Mouse (Mus musculus): Measurements from ENCODE around the gene Lrrc8c. TPM values are rescaled to one million over a fixed set of nuclear protein-coding genes. Genes with fewer than 3 reads are reported as not detected.

Lrrc8c gene
- polyA plus RNA-seq, 1 experiment from 2014 or later: 7.5 TPM

DNA sequence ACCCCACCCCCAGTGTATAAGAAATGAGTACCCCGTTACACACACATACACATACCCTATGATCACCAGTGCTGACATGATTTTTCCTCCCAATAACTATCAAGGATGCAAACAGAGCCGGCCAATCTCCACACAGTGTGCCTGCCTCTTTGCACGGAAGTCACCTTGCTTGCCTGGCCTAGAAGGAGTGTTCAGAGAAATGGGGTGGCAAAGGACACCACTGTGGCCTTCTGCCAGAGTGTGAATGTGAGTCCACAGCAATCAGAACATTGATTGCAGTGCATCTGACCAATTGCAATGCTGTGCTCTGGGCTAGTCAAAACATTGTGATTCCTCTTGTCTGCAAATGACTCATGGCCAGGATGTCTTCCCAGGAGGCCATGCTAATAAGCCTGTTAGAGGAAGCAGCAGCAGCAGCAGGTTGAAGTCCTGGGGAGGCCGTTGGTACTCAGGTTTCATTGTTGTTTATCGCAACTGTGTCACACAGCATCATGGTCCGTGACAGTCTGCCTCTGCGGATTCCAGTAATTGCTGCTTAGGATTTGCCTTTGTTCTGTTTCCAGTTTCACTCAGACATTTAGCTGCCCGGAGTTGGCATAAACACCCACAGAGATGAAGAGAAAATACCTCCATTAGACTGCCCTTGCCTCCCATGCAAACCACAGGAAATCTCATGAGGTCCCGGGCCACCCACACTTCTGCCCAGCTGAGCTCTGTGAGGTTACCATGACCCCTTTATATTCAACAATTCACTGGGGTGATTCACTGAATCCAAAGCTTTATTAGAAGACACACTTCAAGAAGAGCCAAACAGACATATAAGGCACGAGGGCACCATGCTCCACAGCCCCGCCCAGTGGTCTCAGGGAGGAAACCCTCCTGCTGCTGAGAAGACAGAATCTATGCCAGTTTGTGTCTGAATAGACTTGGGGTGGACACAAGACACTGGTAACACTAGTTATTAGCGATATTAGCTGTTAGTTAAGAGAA lies 18.8 kb upstream of the Lrrc8c start:
- ChIA-PET POLR2A (interaction anchor here (1.0 kb wide), 1 partner anchor 18 kb away, joined by 3 read pairs; no protein-coding TSS in a partner anchor), CTCF (interaction anchor here (0.7 to 2.4 kb wide), 7 partner anchors 17 to 154 kb away, joined by 3 to 7 read pairs (median 4); no protein-coding TSS in a partner anchor)
- ATAC-seq (peak; percentile 85), DNase-seq (ENCODE audit: low read depth, low spot score) (peak; percentile 99)
- peak; percentile 70 for TF ChIP-seq CTCF (IDR thresholded peaks at IDR 0.05)
- in situ Hi-C loops (cut with MboI; ENCODE audit: low pct_unique_long_range_greater_than_20kb): no loop called here
- H3K27me3 ChIP-seq: no peaks in the 10 kb centered on the region

DNA sequence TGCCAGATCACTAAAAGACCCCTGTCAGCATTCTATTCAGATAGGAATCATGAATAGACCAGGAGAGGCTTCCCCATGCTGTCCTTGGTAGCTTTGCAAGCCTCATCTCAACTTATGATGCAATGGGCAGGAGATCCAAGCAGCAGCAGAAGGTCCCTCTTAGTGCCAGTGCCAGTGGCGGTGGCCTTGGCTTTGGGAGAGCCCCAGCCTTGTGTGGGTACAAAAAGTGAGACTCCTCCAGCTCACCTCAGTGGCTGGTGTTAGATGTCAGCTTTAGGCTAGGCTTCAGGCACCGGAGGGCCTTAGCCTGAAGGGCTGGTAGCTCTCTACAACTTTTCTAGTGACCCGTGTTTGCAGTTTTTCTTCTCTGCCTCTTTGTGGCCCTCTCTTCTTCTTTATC lies 18.1 kb upstream of the Lrrc8c start:
- ChIA-PET POLR2A (interaction anchor here (1.0 kb wide), 1 partner anchor 17 kb away, joined by 3 read pairs; no protein-coding TSS in a partner anchor), CTCF (interaction anchor here (0.9 to 2.4 kb wide), 7 partner anchors 8 to 153 kb away, joined by 3 to 7 read pairs (median 4); no protein-coding TSS in a partner anchor)
- no peaks in the 10 kb centered on the region for H3K27me3 ChIP-seq
- no peak for TF ChIP-seq CTCF (IDR thresholded peaks at IDR 0.05)
- ATAC-seq (no peak), DNase-seq (ENCODE audit: low read depth, low spot score) (no peak)
- in situ Hi-C loops (cut with MboI; ENCODE audit: low pct_unique_long_range_greater_than_20kb): no loop called here

DNA sequence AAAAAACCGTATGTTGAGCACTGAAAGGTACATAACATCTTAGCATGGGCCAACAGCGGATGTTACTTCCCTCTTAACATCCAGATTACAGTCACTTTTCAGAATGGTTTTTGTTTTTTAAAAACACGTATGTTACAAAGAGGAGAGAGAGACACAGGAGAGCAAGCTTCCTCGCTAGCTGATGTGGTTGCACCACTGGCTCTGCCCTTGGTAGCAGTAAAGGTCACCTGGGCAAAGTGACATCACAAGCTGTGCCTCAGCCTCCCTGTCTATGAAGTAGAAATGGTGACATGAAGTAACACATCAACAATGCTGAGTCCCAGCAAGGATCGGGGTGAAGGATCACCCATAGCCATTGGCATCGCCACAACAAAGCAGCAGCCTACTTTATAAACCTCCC lies 10.4 kb upstream of the Lrrc8c start:
- ChIA-PET CTCF (no interaction called here), POLR2A (no interaction called here)
- ATAC-seq: no peak
- TF ChIP-seq CTCF (IDR thresholded peaks at IDR 0.05): no peak
- no peak for DNase-seq (ENCODE audit: low read depth, low spot score)
- in situ Hi-C loops (cut with MboI; ENCODE audit: low pct_unique_long_range_greater_than_20kb): no loop called here
- H3K27me3 ChIP-seq: no peaks in the 10 kb centered on the region

DNA sequence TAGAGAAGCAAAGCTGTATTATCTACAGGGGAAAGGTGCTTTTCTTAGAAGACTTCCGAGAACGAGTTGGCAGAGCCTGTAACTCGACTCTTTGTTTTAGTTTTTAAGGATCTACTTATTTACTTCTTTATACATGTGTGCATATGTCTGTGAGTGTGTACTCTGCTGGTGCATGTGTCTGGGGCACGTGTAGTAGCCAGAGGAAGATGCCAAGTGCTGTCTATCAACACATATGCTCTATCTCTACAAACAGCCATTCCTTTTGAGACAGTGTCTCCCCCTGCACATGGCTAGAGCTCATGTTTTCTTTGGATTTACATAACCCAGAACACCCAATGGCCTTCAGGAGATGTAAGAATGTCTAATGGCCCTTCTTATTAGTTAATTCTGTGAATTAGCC lies 6.9 kb upstream of the Lrrc8c start:
- no peak for DNase-seq (ENCODE audit: low read depth, low spot score)
- CTCF ChIA-PET: interaction anchor here (1.1 to 1.3 kb wide), 2 partner anchors 8 to 143 kb away, joined by 3 to 4 read pairs; no protein-coding TSS in a partner anchor
- ATAC-seq: no peak
- no peaks in the 10 kb centered on the region for H3K27me3 ChIP-seq
- TF ChIP-seq CTCF (IDR thresholded peaks at IDR 0.05): no peak
- in situ Hi-C loops (cut with MboI; ENCODE audit: low pct_unique_long_range_greater_than_20kb): no loop called here
- POLR2A ChIA-PET: no interaction called here

DNA sequence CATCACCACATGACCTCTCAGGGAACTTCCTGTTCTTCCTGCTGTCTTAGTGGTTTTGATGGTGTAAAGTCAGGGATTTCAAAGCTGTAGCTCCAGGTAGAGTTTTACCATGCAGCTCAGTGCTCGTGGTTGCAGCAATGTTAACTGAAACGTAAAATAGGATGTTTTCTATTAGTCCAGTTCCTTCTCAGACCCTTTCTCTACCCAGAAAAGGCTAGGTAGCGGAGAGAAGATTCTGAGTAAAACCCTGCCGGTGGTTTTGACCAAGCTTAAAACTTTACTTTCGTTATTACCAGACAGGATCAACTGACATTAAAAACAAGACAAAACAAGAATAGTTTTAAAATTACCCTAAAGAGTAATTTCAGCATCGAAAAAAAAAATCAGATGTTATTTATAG lies 3.7 kb upstream of the Lrrc8c start:
- in situ Hi-C loops (cut with MboI; ENCODE audit: low pct_unique_long_range_greater_than_20kb): loop anchor here (5.0 kb wide), 1 partner anchor 137 kb away; no protein-coding TSS in a partner anchor
- no peaks in the 10 kb centered on the region for H3K27me3 ChIP-seq
- DNase-seq (ENCODE audit: low read depth, low spot score) (no peak), ATAC-seq (no peak)
- no peak for TF ChIP-seq CTCF (IDR thresholded peaks at IDR 0.05)
- POLR2A ChIA-PET: no interaction called here
- CTCF ChIA-PET: interaction anchor here (1.2 to 2.5 kb wide), 5 partner anchors 10 to 139 kb away, joined by 3 to 11 read pairs (median 6); no protein-coding TSS in a partner anchor

DNA sequence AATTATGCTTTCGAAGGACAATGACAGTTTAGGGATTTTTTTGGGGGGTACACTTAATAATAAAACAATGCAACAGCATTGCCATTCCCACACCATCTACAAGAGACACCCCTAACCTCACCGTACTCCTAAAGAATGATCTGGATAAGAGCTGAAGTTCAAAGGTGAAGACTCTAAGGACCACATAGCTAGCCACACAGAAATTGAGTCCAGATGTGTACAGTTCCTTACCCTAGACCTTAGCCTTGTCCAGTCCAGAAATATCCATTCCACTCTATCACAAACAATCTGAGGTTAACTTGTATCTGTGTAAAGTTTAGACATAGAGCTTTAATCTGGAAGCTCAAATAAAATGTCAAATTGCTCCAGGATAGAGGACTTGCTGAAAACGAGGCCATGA lies 2.9 kb upstream of the Lrrc8c start:
- DNase-seq (ENCODE audit: low read depth, low spot score) (no peak), ATAC-seq (no peak)
- TF ChIP-seq CTCF (IDR thresholded peaks at IDR 0.05): no peak
- CTCF ChIA-PET: interaction anchor here (1.2 to 2.5 kb wide), 6 partner anchors 9 to 138 kb away, joined by 3 to 11 read pairs (median 6); no protein-coding TSS in a partner anchor
- H3K27me3 ChIP-seq: no peaks in the 10 kb centered on the region
- POLR2A ChIA-PET: no interaction called here
- in situ Hi-C loops (cut with MboI; ENCODE audit: low pct_unique_long_range_greater_than_20kb): loop anchor here (5.0 kb wide), 1 partner anchor 136 kb away; no protein-coding TSS in a partner anchor

DNA sequence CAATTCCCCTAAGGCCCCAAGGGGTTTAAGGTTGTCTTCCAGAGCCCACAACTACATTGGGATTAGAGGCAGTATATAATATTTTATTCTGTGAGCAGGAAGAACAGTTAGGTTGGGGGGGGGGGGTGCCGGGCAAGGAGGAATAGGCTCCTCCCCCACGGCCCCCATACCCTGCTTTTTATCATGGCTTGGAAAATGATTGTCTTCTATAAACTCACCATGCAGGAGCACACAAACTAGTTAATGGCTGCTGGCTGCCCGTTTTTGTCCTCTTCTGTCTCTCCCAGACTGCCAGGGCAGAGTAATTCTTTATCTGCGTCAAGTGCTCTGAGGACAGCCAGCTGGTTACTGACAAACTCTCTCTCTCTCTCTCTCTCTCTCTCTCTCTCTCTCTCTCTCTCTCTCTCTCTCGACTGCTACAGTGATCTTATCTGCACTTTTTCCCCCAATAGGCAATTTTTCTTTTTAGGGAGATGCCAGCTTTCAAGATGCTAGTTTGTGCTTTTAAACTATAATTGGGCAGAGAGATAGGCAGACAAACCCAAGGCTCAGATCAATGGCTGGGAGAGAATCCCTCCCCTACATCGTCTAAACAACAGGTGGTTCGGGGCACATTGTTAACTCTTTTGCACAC lies 1.1 kb upstream of the Lrrc8c start:
- in situ Hi-C loops (cut with MboI; ENCODE audit: low pct_unique_long_range_greater_than_20kb): loop anchor here (5.0 kb wide), 1 partner anchor 134 kb away; no protein-coding TSS in a partner anchor
- no peak for DNase-seq (ENCODE audit: low read depth, low spot score)

DNA sequence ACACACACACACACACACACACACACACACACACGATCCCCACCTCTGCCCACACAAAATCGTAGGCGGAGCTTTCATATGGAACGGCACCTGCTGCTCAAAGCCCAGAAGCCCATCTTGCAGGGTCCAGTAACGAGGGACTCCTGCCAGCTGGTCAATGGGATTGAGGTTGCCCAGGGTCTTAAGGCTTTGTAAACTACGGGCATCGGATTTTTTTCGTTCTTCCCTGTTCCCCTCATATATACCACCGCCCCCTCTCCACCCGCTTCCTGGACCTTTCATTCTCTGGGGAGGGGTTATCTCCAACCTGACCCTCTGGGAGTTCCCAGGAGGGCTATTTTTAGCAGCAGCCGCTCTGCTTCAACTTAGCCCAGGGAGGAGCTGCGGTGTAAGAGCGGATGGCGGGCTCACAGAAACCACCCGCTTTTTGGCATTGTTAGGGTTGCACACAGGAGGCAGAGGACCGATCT lies 527 bp upstream of the Lrrc8c start:
- peak; percentile 51 for ATAC-seq
- no peaks in the 10 kb centered on the region for H3K27me3 ChIP-seq
- no peak for DNase-seq (ENCODE audit: low read depth, low spot score)
- ChIA-PET CTCF (interaction anchor here (0.8 to 2.0 kb wide), 10 partner anchors 18 to 350 kb away, joined by 3 to 14 read pairs (median 4); no protein-coding TSS in a partner anchor), POLR2A (interaction anchor here (0.6 to 1.3 kb wide), 6 partner anchors 13 to 136 kb away, joined by 3 to 4 read pairs (median 3); no protein-coding TSS in a partner anchor)
- in situ Hi-C loops (cut with MboI; ENCODE audit: low pct_unique_long_range_greater_than_20kb): loop anchor here (5.0 kb wide), 1 partner anchor 134 kb away; no protein-coding TSS in a partner anchor
- no peak for TF ChIP-seq CTCF (IDR thresholded peaks at IDR 0.05)

More for the DNA sequence above, 1.1 kb upstream of the Lrrc8c start:
- ChIA-PET POLR2A (interaction anchor here (0.6 to 1.3 kb wide), 5 partner anchors 13 to 117 kb away, joined by 3 to 4 read pairs (median 3); no protein-coding TSS in a partner anchor), CTCF (interaction anchor here (0.9 to 2.0 kb wide), 7 partner anchors 17 to 351 kb away, joined by 3 to 14 read pairs (median 4); no protein-coding TSS in a partner anchor)
- no peak for TF ChIP-seq CTCF (IDR thresholded peaks at IDR 0.05)
- H3K27me3 ChIP-seq: no peaks in the 10 kb centered on the region
- ATAC-seq: no peak

DNA sequence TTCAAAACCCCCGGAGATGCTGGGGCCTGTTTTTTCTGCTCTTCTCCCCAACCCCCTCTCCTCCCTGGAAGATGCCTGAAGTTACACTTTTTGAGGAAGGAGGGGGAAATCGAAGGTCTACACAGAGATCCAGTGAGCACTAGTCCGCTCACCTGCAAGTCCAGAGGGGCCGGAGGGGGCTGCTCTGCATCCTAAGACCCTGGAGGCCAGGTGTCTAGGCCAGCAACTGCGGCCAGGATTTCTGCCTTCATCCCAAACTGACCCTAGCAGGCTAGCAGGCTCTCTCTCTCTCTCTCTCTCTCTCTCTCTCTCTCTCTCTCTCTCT lies 750 bp downstream of the Lrrc8c start:
- no peak for DNase-seq (ENCODE audit: low read depth, low spot score)
- in situ Hi-C loops (cut with MboI; ENCODE audit: low pct_unique_long_range_greater_than_20kb): loop anchor here (5.0 to 10.0 kb wide), 3 partner anchors 52 to 132 kb away; no protein-coding TSS in a partner anchor
- TF ChIP-seq CTCF (IDR thresholded peaks at IDR 0.05): no peak
- no peak for ATAC-seq
- CTCF ChIA-PET: interaction anchor here (0.9 to 2.0 kb wide), 5 partner anchors 16 to 134 kb away, joined by 3 to 14 read pairs (median 3); no protein-coding TSS in a partner anchor
- H3K27me3 ChIP-seq: no peaks in the 10 kb centered on the region
- POLR2A ChIA-PET: interaction anchor here (0.6 to 1.2 kb wide), 3 partner anchors 10 to 242 kb away, joined by 3 to 5 read pairs (median 3); no protein-coding TSS in a partner anchor

All from Patski (cell line).